Mouse (Mus musculus): ENCODE results near the gene Stim1.
"Not testable (repeated sequence)": the region's sequence is repeated elsewhere in the genome, so short reads cannot be mapped to it uniquely, and the experiment has no call there.

The Stim1 gene

GRCm38 (mm10) chr7:102361297-102361696, 93.7 kb downstream of the Stim1 start:
- DNase-seq (ENCODE audit: low read depth, low spot score) = no peak

- DNase-seq (ENCODE audit: low read depth, low spot score) = no peak
Measured at GRCm38 (mm10) chr7:102363853-102364252, 96.2 kb downstream of the Stim1 start.

GRCm38 (mm10) chr7:102369661-102370060, 102.1 kb downstream of the Stim1 start:
- peak; percentile 25 for DNase-seq (ENCODE audit: low read depth, low spot score)

GRCm38 (mm10) chr7:102370526-102370925, 102.9 kb downstream of the Stim1 start:
- DNase-seq (ENCODE audit: low read depth, low spot score) = no peak

GRCm38 (mm10) chr7:102373382-102374072, 105.9 kb downstream of the Stim1 start:
- DNase-seq (ENCODE audit: low read depth, low spot score) = no peak

- DNase-seq (ENCODE audit: low read depth, low spot score) = no peak
Measured at GRCm38 (mm10) chr7:102383221-102383620, 115.6 kb downstream of the Stim1 start.

- no peak for DNase-seq (ENCODE audit: low read depth, low spot score)
Measured at GRCm38 (mm10) chr7:102385973-102386372, 118.4 kb downstream of the Stim1 start.

- no peak for DNase-seq (ENCODE audit: low read depth, low spot score)
Measured at GRCm38 (mm10) chr7:102389082-102389481, 121.5 kb downstream of the Stim1 start.

GRCm38 (mm10) chr7:102393898-102394297, 126.3 kb downstream of the Stim1 start:
- no peak for DNase-seq (ENCODE audit: low read depth, low spot score)

GRCm38 (mm10) chr7:102395894-102396293, 128.3 kb downstream of the Stim1 start:
- no peak for DNase-seq (ENCODE audit: low read depth, low spot score)

- DNase-seq (ENCODE audit: low read depth, low spot score) = no peak
Measured at GRCm38 (mm10) chr7:102396331-102396730, 128.7 kb downstream of the Stim1 start.

GRCm38 (mm10) chr7:102399180-102399731, 131.7 kb downstream of the Stim1 start:
- DNase-seq (ENCODE audit: low read depth, low spot score) = no peak

- DNase-seq (ENCODE audit: low read depth, low spot score) = no peak
Measured at GRCm38 (mm10) chr7:102404118-102404517, 136.5 kb downstream of the Stim1 start.

GRCm38 (mm10) chr7:102407440-102407839, 139.8 kb downstream of the Stim1 start:
- no peak for DNase-seq (ENCODE audit: low read depth, low spot score)

GRCm38 (mm10) chr7:102415272-102415671, 147.7 kb downstream of the Stim1 start:
- DNase-seq (ENCODE audit: low read depth, low spot score) = not testable (repeated sequence)

- DNase-seq (ENCODE audit: low read depth, low spot score) = no peak
Measured at GRCm38 (mm10) chr7:102415841-102416240, 148.2 kb downstream of the Stim1 start.

GRCm38 (mm10) chr7:102417398-102417797, 149.8 kb downstream of the Stim1 start:
- DNase-seq (ENCODE audit: low read depth, low spot score) = peak; percentile 81

GRCm38 (mm10) chr7:102422036-102422435, 154.4 kb downstream of the Stim1 start:
- no peak for DNase-seq (ENCODE audit: low read depth, low spot score)

GRCm38 (mm10) chr7:102425933-102426685, 158.5 kb downstream of the Stim1 start:
- DNase-seq (ENCODE audit: low read depth, low spot score) = peak; percentile 46

- DNase-seq (ENCODE audit: low read depth, low spot score) = no peak
Measured at GRCm38 (mm10) chr7:102434344-102434743, 166.7 kb downstream of the Stim1 start.

GRCm38 (mm10) chr7:102440822-102441656, 173.4 kb downstream of the Stim1 start:
- DNase-seq (ENCODE audit: low read depth, low spot score) = no peak
